Mouse (Mus musculus): ENCODE measurements around the gene Cyp2j5. TPM values are rescaled to one million over a fixed set of nuclear protein-coding genes. Genes with fewer than 3 reads are reported as not detected.

Gene Cyp2j5
- polyA plus RNA-seq (2014; fragmentation: Nextera tagmentation; extraction: Ambion mirVana): not detected in 2 replicates

- Histone ChIP-seq H3K9me3 (ENCODE audit: control insufficient read depth, low read length) (no peaks in the 10 kb centered on the region), H3K4me2 (ENCODE audit: low read depth) (no peak within 1 kb of the TSS), H3K9ac (ENCODE audit: low read length) (no peak within 1 kb of the TSS), H3K27ac (ENCODE audit: low read depth, low read length) (no peak within 1 kb of the TSS), H3K4me1 (ENCODE audit: control insufficient read depth, insufficient read depth, low read length) (no peaks in the 10 kb centered on the region), H3K4me3 (ENCODE audit: low read depth, low read length) (no peak within 1 kb of the TSS), H3K27me3 (ENCODE audit: control insufficient read depth, insufficient read depth, low read length) (no peaks in the 10 kb centered on the region), H3K36me3 (ENCODE audit: control insufficient read depth, insufficient read depth, low read length) (no peaks in the 10 kb centered on the region)
- ATAC-seq (ENCODE audit: insufficient read depth, low FRiP score, low TSS enrichment): no peak
- no peak for DNase-seq (ENCODE audit: low spot score)
- WGBS: 90% methylated on average over 2 of the region's 2 CpGs
Observed at GRCm38 (mm10) chr4:96663991-96664390, at the start of gene Cyp2j5. Gene Cyp2j5 (minus strand): TSS chr4:96664154.

- Histone ChIP-seq H3K27me3 (ENCODE audit: control insufficient read depth, insufficient read depth, low read length) (no peaks in the 10 kb centered on the region), H3K4me3 (ENCODE audit: low read depth, low read length) (no peak overlapping the region), H3K27ac (ENCODE audit: low read depth, low read length) (no peak overlapping the region), H3K36me3 (ENCODE audit: control insufficient read depth, insufficient read depth, low read length) (no peaks in the 10 kb centered on the region), H3K4me1 (ENCODE audit: control insufficient read depth, insufficient read depth, low read length) (no peaks in the 10 kb centered on the region), H3K9me3 (ENCODE audit: control insufficient read depth, low read length) (no peaks in the 10 kb centered on the region), H3K9ac (ENCODE audit: low read length) (no peak overlapping the region), H3K4me2 (ENCODE audit: low read depth) (no peak overlapping the region)
- peak; percentile 63 for DNase-seq (ENCODE audit: low spot score)
- WGBS: 52% methylated on average over 2 of the region's 2 CpGs
- ATAC-seq (ENCODE audit: insufficient read depth, low FRiP score, low TSS enrichment): no peak
Observed at GRCm38 (mm10) chr4:96705281-96705951, 41.5 kb upstream of the Cyp2j5 start.

- no peak overlapping the region for H3K4me2 ChIP-seq (ENCODE audit: low read depth)
- H3K4me3 ChIP-seq (ENCODE audit: low read depth, low read length): no peak overlapping the region
- H3K4me1 ChIP-seq (ENCODE audit: control insufficient read depth, insufficient read depth, low read length): peaks cover 10% of the 10 kb centered on the region; the same call in 1 of the 2 replicates
- no peaks in the 10 kb centered on the region for H3K36me3 ChIP-seq (ENCODE audit: control insufficient read depth, insufficient read depth, low read length)
- no peaks in the 10 kb centered on the region for H3K9me3 ChIP-seq (ENCODE audit: control insufficient read depth, low read length)
- ATAC-seq (ENCODE audit: insufficient read depth, low FRiP score, low TSS enrichment) (no peak; the same call in 1 of the 2 replicates), DNase-seq (ENCODE audit: low spot score) (peak; percentile 45)
- WGBS: 60% methylated on average over 5 of the region's 5 CpGs
- H3K27ac ChIP-seq (ENCODE audit: low read depth, low read length): no peak overlapping the region
- no peaks in the 10 kb centered on the region for H3K27me3 ChIP-seq (ENCODE audit: control insufficient read depth, insufficient read depth, low read length)
- no peak overlapping the region for H3K9ac ChIP-seq (ENCODE audit: low read length)
Observed at GRCm38 (mm10) chr4:96698218-96698561, 34.2 kb upstream of the Cyp2j5 start.

GRCm38 (mm10) chr4:96697511-96698217, 33.7 kb upstream of the Cyp2j5 start:
- whole genome bisulfite sequencing: 70% methylated on average over 15 of the region's 15 CpGs
- Histone ChIP-seq H3K4me2 (ENCODE audit: low read depth) (no peak overlapping the region), H3K9me3 (ENCODE audit: control insufficient read depth, low read length) (no peaks in the 10 kb centered on the region), H3K4me3 (ENCODE audit: low read depth, low read length) (no peak overlapping the region), H3K9ac (ENCODE audit: low read length) (no peak overlapping the region), H3K27me3 (ENCODE audit: control insufficient read depth, insufficient read depth, low read length) (no peaks in the 10 kb centered on the region), H3K36me3 (ENCODE audit: control insufficient read depth, insufficient read depth, low read length) (no peaks in the 10 kb centered on the region), H3K4me1 (ENCODE audit: control insufficient read depth, insufficient read depth, low read length) (peaks cover 10% of the 10 kb centered on the region; the same call in 1 of the 2 replicates), H3K27ac (ENCODE audit: low read depth, low read length) (0 out of 2 replicates have a peak overlapping the region, but pooled peaks have one; percentile 34)
- ATAC-seq (ENCODE audit: insufficient read depth, low FRiP score, low TSS enrichment) (peak; percentile 84), DNase-seq (ENCODE audit: low spot score) (no peak)

GRCm38 (mm10) chr4:96696614-96697360, 32.8 kb upstream of the Cyp2j5 start:
- Histone ChIP-seq H3K36me3 (ENCODE audit: control insufficient read depth, insufficient read depth, low read length) (no peaks in the 10 kb centered on the region), H3K9ac (ENCODE audit: low read length) (no peak overlapping the region), H3K27ac (ENCODE audit: low read depth, low read length) (0 out of 2 replicates have a peak overlapping the region, but pooled peaks have one; percentile 14), H3K9me3 (ENCODE audit: control insufficient read depth, low read length) (no peaks in the 10 kb centered on the region), H3K4me2 (ENCODE audit: low read depth) (no peak overlapping the region), H3K4me3 (ENCODE audit: low read depth, low read length) (no peak overlapping the region), H3K4me1 (ENCODE audit: control insufficient read depth, insufficient read depth, low read length) (peaks cover 10% of the 10 kb centered on the region; the same call in 1 of the 2 replicates), H3K27me3 (ENCODE audit: control insufficient read depth, insufficient read depth, low read length) (no peaks in the 10 kb centered on the region)
- WGBS: 41% methylated on average over 13 of the region's 13 CpGs
- peak; percentile 64 for ATAC-seq (ENCODE audit: insufficient read depth, low FRiP score, low TSS enrichment)
- peak; percentile 76 for DNase-seq (ENCODE audit: low spot score)

- Histone ChIP-seq H3K36me3 (ENCODE audit: control insufficient read depth, insufficient read depth, low read length) (no peaks in the 10 kb centered on the region), H3K27me3 (ENCODE audit: control insufficient read depth, insufficient read depth, low read length) (no peaks in the 10 kb centered on the region), H3K9ac (ENCODE audit: low read length) (no peak overlapping the region), H3K4me1 (ENCODE audit: control insufficient read depth, insufficient read depth, low read length) (no peaks in the 10 kb centered on the region), H3K9me3 (ENCODE audit: control insufficient read depth, low read length) (no peaks in the 10 kb centered on the region), H3K4me3 (ENCODE audit: low read depth, low read length) (no peak overlapping the region), H3K27ac (ENCODE audit: low read depth, low read length) (no peak overlapping the region), H3K4me2 (ENCODE audit: low read depth) (no peak overlapping the region)
- 81% methylated on average over 2 of the region's 2 CpGs for WGBS
- no peak for ATAC-seq (ENCODE audit: insufficient read depth, low FRiP score, low TSS enrichment)
- DNase-seq (ENCODE audit: low spot score): no peak
Observed at GRCm38 (mm10) chr4:96687358-96687803, 23.4 kb upstream of the Cyp2j5 start.

- no peak overlapping the region for H3K4me2 ChIP-seq (ENCODE audit: low read depth)
- no peak; the same call in 1 of the 2 replicates for ATAC-seq (ENCODE audit: insufficient read depth, low FRiP score, low TSS enrichment)
Observed at GRCm38 (mm10) chr4:96683474-96683873, 19.5 kb upstream of the Cyp2j5 start.

GRCm38 (mm10) chr4:96680966-96681365, 17.0 kb upstream of the Cyp2j5 start:
- DNase-seq (ENCODE audit: low spot score) (no peak), ATAC-seq (ENCODE audit: insufficient read depth, low FRiP score, low TSS enrichment) (no peak)
- H3K4me1 ChIP-seq (ENCODE audit: control insufficient read depth, insufficient read depth, low read length): no peaks in the 10 kb centered on the region
- H3K4me3 ChIP-seq (ENCODE audit: low read depth, low read length): no peak overlapping the region
- H3K36me3 ChIP-seq (ENCODE audit: control insufficient read depth, insufficient read depth, low read length): no peaks in the 10 kb centered on the region
- no peaks in the 10 kb centered on the region for H3K9me3 ChIP-seq (ENCODE audit: control insufficient read depth, low read length)
- no peak overlapping the region for H3K9ac ChIP-seq (ENCODE audit: low read length)
- H3K4me2 ChIP-seq (ENCODE audit: low read depth): no peak overlapping the region
- no peaks in the 10 kb centered on the region for H3K27me3 ChIP-seq (ENCODE audit: control insufficient read depth, insufficient read depth, low read length)
- H3K27ac ChIP-seq (ENCODE audit: low read depth, low read length): no peak overlapping the region

More at GRCm38 (mm10) chr4:96683474-96683873, 19.5 kb upstream of the Cyp2j5 start:
- H3K9ac ChIP-seq (ENCODE audit: low read length): no peak overlapping the region
- DNase-seq (ENCODE audit: low spot score): peak; percentile 13
- no peaks in the 10 kb centered on the region for H3K27me3 ChIP-seq (ENCODE audit: control insufficient read depth, insufficient read depth, low read length)
- H3K9me3 ChIP-seq (ENCODE audit: control insufficient read depth, low read length): no peaks in the 10 kb centered on the region
- H3K27ac ChIP-seq (ENCODE audit: low read depth, low read length): no peak overlapping the region
- no peaks in the 10 kb centered on the region for H3K4me1 ChIP-seq (ENCODE audit: control insufficient read depth, insufficient read depth, low read length)
- no peaks in the 10 kb centered on the region for H3K36me3 ChIP-seq (ENCODE audit: control insufficient read depth, insufficient read depth, low read length)
- 56% methylated on average over 2 of the region's 2 CpGs for WGBS
- no peak overlapping the region for H3K4me3 ChIP-seq (ENCODE audit: low read depth, low read length)

All from neural tube, embryonic 11.5 days (tissue).